Mouse (Mus musculus) hindbrain, postnatal 0 days (tissue): ENCODE measurements at regions not wholly inside any gene's neighbourhood (a gene's known extent, or its start where the extent isn't known, plus 50 kb on each side); places are given as distances from the start of the nearest gene placed in this dataset.
A peak's percentile ranks its signal among the peaks of the same experiment; 100 is the strongest.

Experiments
- ATAC-seq: fragments of 200-750 bp; cut with Nextera tagmentation; 2 replicates; pipeline ENCODE4 v1.8.0; 2017; ENCODE audit warnings: mild to moderate bottlenecking, moderate TSS enrichment, moderate library complexity
- DNase-seq: peaks from one replicate; pipeline ENCODE4 v3.0.0-alpha.2; 2015; ENCODE audit warnings: low spot score
- H3K27ac ChIP-seq: fragments of 300-500 bp; sonication (generic); 2 replicates; pipeline ENCODE4 v1.5.1; 2014; ENCODE audit warnings: mild to moderate bottlenecking
- H3K27me3 ChIP-seq: fragments of 300-500 bp; sonication (generic); 2 replicates; pipeline ENCODE4 v1.6.1; 2014; ENCODE audit warnings: low read length, mixed read lengths; ENCODE audit not compliant: insufficient read depth
- H3K36me3 ChIP-seq: fragments of 300-500 bp; sonication (generic); 2 replicates; pipeline ENCODE4 v1.6.1; 2014; ENCODE audit warnings: low read length, mixed read lengths; ENCODE audit not compliant: insufficient read depth
- H3K4me1 ChIP-seq: fragments of 300-500 bp; sonication (generic); 2 replicates; pipeline ENCODE4 v1.6.1; 2014; ENCODE audit warnings: antibody characterized with exemption, low read length, mixed read lengths; ENCODE audit not compliant: insufficient read depth
- H3K4me2 ChIP-seq: fragments of 300-500 bp; sonication (generic); 2 replicates; pipeline ENCODE4 v1.6.1; 2014; ENCODE audit warnings: low read depth, mild to moderate bottlenecking, low read length, moderate library complexity, mixed read lengths
- H3K4me3 ChIP-seq: fragments of 300-500 bp; sonication (generic); 2 replicates; pipeline ENCODE4 v1.5.1; 2014; ENCODE audit warnings: low read length
- H3K9ac ChIP-seq: fragments of 300-500 bp; sonication (generic); replicated peaks from 2 replicates; pipeline ENCODE4 v1.6.1; 2014; ENCODE audit warnings: mild to moderate bottlenecking, low read length, moderate library complexity, mixed read lengths
- H3K9me3 ChIP-seq: fragments of 300-500 bp; sonication (generic); 2 replicates; pipeline ENCODE4 v1.6.1; 2016; ENCODE audit warnings: low read length, mixed read lengths
- CTCF ChIP-seq: IDR thresholded peaks from 2 replicates; pipeline ENCODE4 v1.5.1; 2016; ENCODE audit warnings: antibody characterized with exemption, control low read depth, low read depth
- WGBS: fragments of 180-500 bp; shearing (Covaris S2); extraction: QIAGEN DNeasy Blood & Tissue Kit; methylation state at CpG from one replicate; pipeline ENCODE4 v1.1.7; 2014; 5-methylcytosine and 5-hydroxymethylcytosine counted together

- Histone ChIP-seq H3K27me3 (no peaks in the 10 kb centered on the region), H3K4me3 (no peak overlapping the region), H3K9me3 (no peaks in the 10 kb centered on the region), H3K9ac (no peak overlapping the region), H3K4me1 (no peaks in the 10 kb centered on the region), H3K27ac (no peak overlapping the region), H3K4me2 (no peak overlapping the region), H3K36me3 (no peaks in the 10 kb centered on the region)
- TF ChIP-seq CTCF = no peak
- WGBS = 81% methylated on average over 1 of the region's 1 CpGs
- ATAC-seq (no peak), DNase-seq (no peak)
Observed at GRCm38 (mm10) chr11:27833736-27834135, 505.9 kb downstream of the Gm6685 start.

DNA sequence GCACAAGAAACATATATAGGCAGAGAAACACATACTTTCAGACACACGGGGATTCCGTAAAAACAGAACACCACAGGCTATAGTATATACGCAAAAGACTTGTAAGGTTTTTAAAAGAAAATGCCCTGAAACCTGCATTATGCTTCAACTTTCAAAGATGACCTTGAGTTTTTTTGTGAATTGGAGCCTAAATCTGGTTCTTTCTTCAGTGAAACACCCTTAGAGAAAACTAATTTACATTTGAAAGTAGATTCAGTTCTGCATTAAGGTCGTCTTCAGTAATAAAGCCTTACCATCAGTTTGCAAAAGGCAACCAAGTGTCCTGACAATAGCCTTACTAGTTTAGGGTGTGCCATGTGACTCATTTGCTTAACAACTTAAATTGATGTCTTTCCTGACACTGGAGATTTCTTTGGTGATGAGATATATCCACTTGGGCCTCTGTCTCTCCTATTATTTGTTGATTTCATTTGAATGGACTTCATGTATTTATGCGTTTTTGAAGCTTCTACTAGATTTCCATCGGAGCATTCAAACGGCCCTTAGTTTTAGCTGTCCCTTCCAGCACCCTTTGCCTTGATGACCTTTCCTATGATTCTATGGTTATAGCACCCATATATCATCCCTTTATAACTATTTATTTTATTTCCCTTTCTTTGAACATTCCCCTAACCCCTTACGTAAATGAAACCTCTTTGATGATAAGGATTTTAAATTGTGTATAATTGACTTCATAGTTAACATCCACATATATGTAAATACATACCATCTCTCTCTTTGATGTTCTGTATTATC is 539.6 kb downstream of the Gm6685 start:
- Histone ChIP-seq H3K4me3 (no peak overlapping the region), H3K27ac (no peak overlapping the region), H3K4me1 (no peaks in the 10 kb centered on the region), H3K4me2 (no peak overlapping the region), H3K36me3 (no peaks in the 10 kb centered on the region), H3K9ac (no peak overlapping the region), H3K27me3 (no peaks in the 10 kb centered on the region), H3K9me3 (no peaks in the 10 kb centered on the region)
- DNase-seq (no peak), ATAC-seq (no peak)
- WGBS = 79% methylated on average over 8 of the region's 8 CpGs
- TF ChIP-seq CTCF = no peak

- no peak overlapping the region for H3K4me3 ChIP-seq
- 71% methylated on average over 9 of the region's 9 CpGs for WGBS
- TF ChIP-seq CTCF = no peak
- H3K27me3 ChIP-seq = no peaks in the 10 kb centered on the region
- no peak overlapping the region for H3K9ac ChIP-seq
- no peak for ATAC-seq
- no peaks in the 10 kb centered on the region for H3K4me1 ChIP-seq
- no peak overlapping the region for H3K4me2 ChIP-seq
- no peak overlapping the region for H3K27ac ChIP-seq
- no peaks in the 10 kb centered on the region for H3K36me3 ChIP-seq
- no peaks in the 10 kb centered on the region for H3K9me3 ChIP-seq
- no peak for DNase-seq
Observed at GRCm38 (mm10) chr11:27753913-27754218, 585.8 kb downstream of the Gm6685 start.

DNA sequence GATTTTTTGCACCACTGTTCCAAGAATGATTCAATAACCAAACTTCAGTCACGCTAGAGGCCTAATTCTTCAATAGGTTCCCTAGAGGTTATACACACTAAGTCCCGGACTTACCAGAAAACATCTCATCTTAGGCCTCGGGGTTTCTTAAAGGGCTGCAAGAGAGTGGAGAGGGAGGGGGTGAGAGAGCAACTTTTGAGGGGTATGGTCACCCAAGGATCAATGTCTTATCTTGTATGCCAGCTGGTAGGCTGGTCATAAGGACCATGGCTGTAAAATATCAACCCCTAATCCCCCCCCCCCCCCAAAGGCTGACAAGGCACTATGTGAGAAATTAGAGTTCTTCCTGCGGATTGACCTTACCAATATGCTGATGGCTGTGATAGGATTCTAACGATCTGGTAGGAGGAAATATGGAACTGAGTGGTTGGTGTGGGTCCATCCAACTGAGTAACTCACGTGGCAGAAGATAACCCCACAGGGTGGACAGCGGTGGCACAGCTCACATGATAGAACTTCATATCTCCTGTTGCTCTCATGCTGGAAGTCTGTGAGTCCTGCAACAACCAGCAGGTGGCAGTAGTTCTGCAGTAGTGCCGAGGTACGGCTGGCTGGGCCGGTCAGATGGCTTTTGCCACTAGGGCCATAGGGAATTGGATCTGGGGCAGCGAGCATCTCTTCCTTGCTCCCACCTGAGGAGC is 586.3 kb downstream of the Gm6685 start:
- WGBS = 43% methylated on average over 11 of the region's 11 CpGs
- no peaks in the 10 kb centered on the region for H3K36me3 ChIP-seq
- no peak overlapping the region for H3K4me3 ChIP-seq
- H3K27ac ChIP-seq = no peak overlapping the region
- no peaks in the 10 kb centered on the region for H3K27me3 ChIP-seq
- H3K9me3 ChIP-seq = no peaks in the 10 kb centered on the region
- TF ChIP-seq CTCF = peak; percentile 69
- ATAC-seq (peak; percentile 35; the same call in 1 of the 2 replicates), DNase-seq (peak; percentile 63)
- no peaks in the 10 kb centered on the region for H3K4me1 ChIP-seq
- no peak overlapping the region for H3K4me2 ChIP-seq
- no peak overlapping the region for H3K9ac ChIP-seq

GRCm38 (mm10) chr11:27726109-27726508 is 613.6 kb downstream of the Gm6685 start:
- Histone ChIP-seq H3K36me3 (no peaks in the 10 kb centered on the region), H3K4me3 (no peak overlapping the region), H3K27me3 (no peaks in the 10 kb centered on the region), H3K9ac (no peak overlapping the region), H3K4me1 (no peaks in the 10 kb centered on the region), H3K9me3 (no peaks in the 10 kb centered on the region), H3K4me2 (no peak overlapping the region), H3K27ac (no peak overlapping the region)
- ATAC-seq (no peak), DNase-seq (no peak)
- TF ChIP-seq CTCF = no peak
- 90% methylated on average over 2 of the region's 2 CpGs for WGBS

- no peak for ATAC-seq
- Histone ChIP-seq H3K4me2 (no peak overlapping the region), H3K4me1 (no peaks in the 10 kb centered on the region), H3K9me3 (no peaks in the 10 kb centered on the region), H3K4me3 (no peak overlapping the region), H3K27ac (no peak overlapping the region), H3K9ac (no peak overlapping the region), H3K27me3 (no peaks in the 10 kb centered on the region), H3K36me3 (no peaks in the 10 kb centered on the region)
- 73% methylated on average over 7 of the region's 7 CpGs for WGBS
- no peak for TF ChIP-seq CTCF
- DNase-seq = no peak
Observed at GRCm38 (mm10) chr11:27721346-27721745, 618.3 kb downstream of the Gm6685 start.

- no peak overlapping the region for H3K4me3 ChIP-seq
- H3K9me3 ChIP-seq = no peaks in the 10 kb centered on the region
- no peak for TF ChIP-seq CTCF
- no peaks in the 10 kb centered on the region for H3K4me1 ChIP-seq
- H3K36me3 ChIP-seq = no peaks in the 10 kb centered on the region
- no peak overlapping the region for H3K4me2 ChIP-seq
- no peak overlapping the region for H3K27ac ChIP-seq
- 63% methylated on average over 1 of the region's 1 CpGs for WGBS
- ATAC-seq (no peak), DNase-seq (no peak)
- no peak overlapping the region for H3K9ac ChIP-seq
- H3K27me3 ChIP-seq = no peaks in the 10 kb centered on the region
Observed at GRCm38 (mm10) chr11:27672436-27672835, 667.2 kb downstream of the Gm6685 start.
